Mouse (Mus musculus): Measurements from ENCODE around the gene 1700042G07Rik.

Gene 1700042G07Rik

GRCm38 (mm10) chr4:116173072-116173471 lies at the start of gene 1700042G07Rik, which contains the start of gene Gm49337:
Gene 1700042G07Rik, plus strand, starts transcription at chr4:116173372.
Gene Gm49337, plus strand, starts transcription at chr4:116173384.
- no peak for DNase-seq (ENCODE audit: low spot score)

GRCm38 (mm10) chr4:116123602-116124519 lies 49.3 kb upstream of the 1700042G07Rik start, which contains the start of the genes Rad54l and Pomgnt1:
Gene Rad54l, minus strand, starts transcription at chr4:116123690.
Gene Pomgnt1, plus strand, starts transcription at chr4:116123840.
- peak; percentile 73 for DNase-seq (ENCODE audit: low spot score)

- no peak for DNase-seq (ENCODE audit: low spot score)
These were observed 47.3 kb upstream of the 1700042G07Rik start for GRCm38 (mm10) chr4:116125803-116126386.

- no peak for DNase-seq (ENCODE audit: low spot score)
These were observed 45.2 kb upstream of the 1700042G07Rik start for GRCm38 (mm10) chr4:116127956-116128355.

- no peak for DNase-seq (ENCODE audit: low spot score)
These were observed 40.0 kb upstream of the 1700042G07Rik start for GRCm38 (mm10) chr4:116133126-116133525.

- peak; percentile 50 for DNase-seq (ENCODE audit: low spot score)
These were observed 38.2 kb upstream of the 1700042G07Rik start for GRCm38 (mm10) chr4:116134990-116135389.

GRCm38 (mm10) chr4:116137421-116137996 lies 35.7 kb upstream of the 1700042G07Rik start:
- DNase-seq (ENCODE audit: low spot score) = no peak

GRCm38 (mm10) chr4:116140801-116141574 lies 32.2 kb upstream of the 1700042G07Rik start:
- no peak for DNase-seq (ENCODE audit: low spot score)

GRCm38 (mm10) chr4:116141736-116142135 lies 31.4 kb upstream of the 1700042G07Rik start:
- DNase-seq (ENCODE audit: low spot score) = no peak

- no peak for DNase-seq (ENCODE audit: low spot score)
These were observed 30.9 kb upstream of the 1700042G07Rik start for GRCm38 (mm10) chr4:116142269-116142668.

- DNase-seq (ENCODE audit: low spot score) = no peak
These were observed 29.8 kb upstream of the 1700042G07Rik start for GRCm38 (mm10) chr4:116143317-116143811.

- no peak for DNase-seq (ENCODE audit: low spot score)
These were observed 29.1 kb upstream of the 1700042G07Rik start for GRCm38 (mm10) chr4:116143891-116144717.

GRCm38 (mm10) chr4:116149812-116150155 lies 23.4 kb upstream of the 1700042G07Rik start:
- no peak for DNase-seq (ENCODE audit: low spot score)

GRCm38 (mm10) chr4:116150156-116150861 lies 22.9 kb upstream of the 1700042G07Rik start:
- DNase-seq (ENCODE audit: low spot score) = peak; percentile 56

- DNase-seq (ENCODE audit: low spot score) = no peak
These were observed 22.3 kb upstream of the 1700042G07Rik start for GRCm38 (mm10) chr4:116150862-116151221.

GRCm38 (mm10) chr4:116151238-116151637 lies 21.9 kb upstream of the 1700042G07Rik start, which contains the start of gene Lurap1:
Gene Lurap1, minus strand, starts transcription at chr4:116151338.
- no peak for DNase-seq (ENCODE audit: low spot score)

GRCm38 (mm10) chr4:116152702-116153101 lies 20.5 kb upstream of the 1700042G07Rik start:
- DNase-seq (ENCODE audit: low spot score) = no peak

- no peak for DNase-seq (ENCODE audit: low spot score)
These were observed 15.3 kb upstream of the 1700042G07Rik start for GRCm38 (mm10) chr4:116157882-116158281.

GRCm38 (mm10) chr4:116159912-116160311 lies 13.3 kb upstream of the 1700042G07Rik start:
- peak; percentile 35 for DNase-seq (ENCODE audit: low spot score)

GRCm38 (mm10) chr4:116160769-116161168 lies 12.4 kb upstream of the 1700042G07Rik start:
- no peak for DNase-seq (ENCODE audit: low spot score)
